Mouse (Mus musculus) erythroblast, embryonic 14.5 days (primary cell): ENCODE data around the gene Lrrc4b.

Experiments
- GATA1 ChIP-seq: IDR thresholded peaks from 2 replicates; pipeline ENCODE4 v1.6.1; 2012; ENCODE audit warnings: low read length, inconsistent platforms, mixed read lengths
- TAL1 ChIP-seq: IDR thresholded peaks from 3 replicates; pipeline ENCODE4 v1.6.1; 2012; ENCODE audit warnings: low read length, inconsistent platforms, mixed read lengths

DNA sequence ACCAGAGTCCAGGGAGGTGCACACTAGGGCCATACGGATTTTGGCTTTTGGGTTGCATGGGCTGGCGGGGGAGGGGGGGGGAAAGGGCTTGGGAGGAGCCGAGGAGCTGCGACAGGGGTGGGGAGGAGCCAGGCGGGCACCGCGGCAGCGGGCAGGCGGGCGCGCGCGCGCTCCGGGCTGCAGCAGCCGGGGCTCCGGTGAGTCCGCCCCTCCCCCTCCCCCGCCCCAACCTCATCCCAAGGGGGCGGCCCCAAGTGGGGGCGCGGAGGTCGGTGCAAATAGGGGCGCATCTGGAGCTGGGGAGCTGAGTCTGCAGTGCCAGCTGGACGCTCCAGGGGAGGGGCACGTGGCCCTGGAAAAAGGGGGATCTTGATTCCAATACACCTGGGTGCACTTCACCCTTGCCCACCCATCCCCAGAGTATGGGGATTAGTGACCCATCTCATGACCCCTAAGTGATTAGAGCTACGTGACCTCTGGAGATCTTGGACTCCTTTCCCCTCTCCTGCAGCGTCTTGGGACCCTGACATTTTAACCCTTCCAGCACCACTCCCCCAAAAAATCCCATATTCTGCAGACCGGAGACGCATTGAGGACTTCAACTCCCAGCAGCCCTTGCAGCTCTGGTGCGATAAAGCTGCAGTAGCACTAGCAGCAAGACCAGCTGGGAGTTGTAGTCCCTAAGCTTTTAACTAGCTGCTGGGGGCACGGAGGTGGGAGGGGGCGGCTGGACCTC is 44.7 kb upstream of the Lrrc4b start, which contains the start of gene Syt3:
- no peak for TF ChIP-seq GATA1
- no peak for TF ChIP-seq TAL1
